Mouse (Mus musculus): Measurements from ENCODE around the gene Akirin2. TPM values are rescaled to one million over a fixed set of nuclear protein-coding genes. Genes with fewer than 3 reads are reported as not detected.

The Akirin2 gene
- 22.6 and 24.7 TPM in 2 replicates for polyA plus RNA-seq (2012; rRNA removed; ENCODE audit: low replicate concordance)

GRCm38 (mm10) chr4:34550748-34551097 lies at the start of gene Akirin2:
TSS of gene Akirin2 (plus strand) at chr4:34550937.

GRCm38 (mm10) chr4:34614630-34615094 lies 63.9 kb downstream of the Akirin2 start, which contains the start of the genes Orc3 and Rars2:
TSS of gene Orc3 (minus strand) at chr4:34614944.
TSS of gene Rars2 (plus strand) at chr4:34614957.

Other genes with a start within 250 kb of the Akirin2 start
- gene Orc3, start 64.0 kb downstream of the Akirin2 start, polyA plus RNA-seq (2012; rRNA removed; ENCODE audit: low replicate concordance) = 11.0 and 39.6 TPM in 2 replicates
- 6.2 and 16.0 TPM in 2 replicates for gene Rars2, start 64.0 kb downstream of the Akirin2 start, polyA plus RNA-seq (2012; rRNA removed; ENCODE audit: low replicate concordance)
- 7.0 and 17.5 TPM in 2 replicates for gene Slc35a1, start 136.5 kb downstream of the Akirin2 start, polyA plus RNA-seq (2012; rRNA removed; ENCODE audit: low replicate concordance)
- gene Cfap206, start 179.3 kb downstream of the Akirin2 start, polyA plus RNA-seq (2012; rRNA removed; ENCODE audit: low replicate concordance) = not detected in 2 replicates
- gene Gm136, start 205.3 kb downstream of the Akirin2 start, polyA plus RNA-seq (2012; rRNA removed; ENCODE audit: low replicate concordance) = not detected in 2 replicates
- 1.6 and 5.4 TPM in 2 replicates for gene Smim8, start 227.5 kb downstream of the Akirin2 start, polyA plus RNA-seq (2012; rRNA removed; ENCODE audit: low replicate concordance)